Mouse (Mus musculus): Measurements from ENCODE around the gene Gcn1l1.

Gene Gcn1l1

GRCm38 (mm10) chr5:115619690-115620089 lies 54.6 kb downstream of the Gcn1l1 start:
- no peak for DNase-seq

- no peak for DNase-seq
Observed at GRCm38 (mm10) chr5:115622686-115623085, 57.6 kb downstream of the Gcn1l1 start.

DNA sequence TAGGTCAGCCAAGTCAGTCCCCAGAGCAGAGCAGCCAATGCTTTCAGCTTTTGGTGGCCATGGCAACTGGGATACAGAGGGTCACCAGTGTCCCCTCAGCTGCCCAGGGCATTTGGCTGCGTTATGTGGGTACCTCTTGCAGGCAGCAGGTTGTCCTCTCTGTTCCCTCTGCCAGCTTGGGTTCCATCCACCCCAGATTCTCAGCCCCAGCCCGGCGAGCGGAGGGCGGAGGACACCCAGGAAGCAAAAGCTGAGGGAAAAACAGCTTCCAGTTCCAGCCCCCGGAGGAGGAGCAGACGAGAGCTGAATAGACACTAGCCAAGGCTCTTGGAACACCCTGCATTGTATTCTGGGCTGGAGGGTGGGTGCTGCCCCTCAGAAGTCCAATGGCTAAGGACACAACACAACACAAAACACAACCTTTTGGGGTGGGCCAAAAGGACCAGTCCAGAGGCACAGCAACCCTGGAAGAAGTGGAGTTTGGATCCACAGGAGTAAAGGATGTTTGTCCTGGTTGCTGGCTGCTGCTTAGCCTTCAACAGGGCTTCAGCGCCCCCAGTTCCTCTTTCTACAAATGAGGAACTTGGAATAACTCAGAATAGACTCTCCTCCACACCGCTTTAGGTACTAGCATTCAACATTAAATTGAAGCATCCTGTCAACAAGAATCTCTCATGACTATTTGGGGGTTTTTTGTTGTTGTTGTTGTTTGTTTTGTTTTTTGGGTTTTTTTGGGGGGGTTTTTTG lies 58.8 kb downstream of the Gcn1l1 start:
- no peak for DNase-seq

- no peak for DNase-seq
Observed at GRCm38 (mm10) chr5:115626237-115626886, 61.3 kb downstream of the Gcn1l1 start.

GRCm38 (mm10) chr5:115628083-115628482 lies 63.0 kb downstream of the Gcn1l1 start:
- DNase-seq: no peak

DNA sequence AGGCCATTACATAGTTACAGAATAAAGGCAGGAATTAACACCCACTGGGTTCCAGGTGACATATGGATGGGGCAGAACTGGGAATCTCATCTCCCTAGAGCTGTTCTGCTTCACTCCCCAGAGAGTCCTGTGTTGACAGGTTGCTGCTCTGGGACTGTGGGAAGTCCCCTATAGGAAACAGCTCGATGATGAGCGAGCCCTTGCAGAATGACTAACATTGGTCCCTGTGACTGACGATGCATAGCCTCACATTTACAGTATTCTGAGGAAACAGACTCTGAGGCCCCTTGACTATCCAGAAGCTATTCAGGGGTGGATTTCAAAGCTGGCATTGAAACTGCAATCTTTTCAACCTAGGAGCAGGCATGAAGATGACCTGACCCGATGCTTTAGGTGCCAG lies 64.6 kb downstream of the Gcn1l1 start:
- no peak for DNase-seq

DNA sequence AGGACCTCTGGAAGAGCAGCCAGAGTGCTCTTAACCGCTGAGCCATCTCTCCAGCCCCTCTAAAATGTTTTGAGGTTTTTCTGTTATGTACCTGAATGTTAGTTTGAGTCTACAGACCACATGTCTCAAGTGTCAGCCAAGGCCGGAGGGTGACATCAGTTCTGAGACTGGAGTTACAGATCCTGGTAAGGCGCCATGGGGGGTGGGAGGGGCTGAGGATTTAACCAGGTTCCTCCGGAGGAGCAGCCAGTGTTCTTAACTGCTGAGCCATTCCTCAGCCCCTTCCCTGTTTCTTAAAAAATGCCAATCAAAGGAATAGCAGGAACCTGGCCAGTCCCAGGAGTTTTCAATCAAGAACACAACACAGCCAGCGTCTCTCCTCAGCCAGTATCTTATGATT lies 65.2 kb downstream of the Gcn1l1 start:
- no peak for DNase-seq

- peak; percentile 95 for DNase-seq
Observed at GRCm38 (mm10) chr5:115631505-115632357, 66.7 kb downstream of the Gcn1l1 start, which contains the start of gene Rab35. TSS of gene Rab35 (plus strand) at chr5:115631908.

DNA sequence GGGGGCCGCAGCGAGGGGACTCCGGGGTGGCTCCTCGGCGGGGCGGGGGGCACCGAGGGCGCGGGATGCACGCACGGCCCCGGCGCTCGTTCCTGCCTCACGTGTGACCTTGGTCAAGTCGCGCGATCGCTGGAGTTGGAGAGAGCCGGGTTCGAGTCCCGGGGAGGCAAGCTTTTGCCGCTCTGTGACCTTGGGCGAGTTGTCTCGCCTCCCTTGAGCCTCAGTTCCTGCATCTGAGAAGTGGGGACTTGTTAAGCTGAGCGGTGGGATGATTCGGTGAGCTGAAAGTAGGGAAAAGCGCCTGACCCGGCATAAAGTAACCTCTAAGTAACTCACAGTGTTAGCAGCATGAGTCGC lies 67.3 kb downstream of the Gcn1l1 start:
- DNase-seq: peak; percentile 67

DNA sequence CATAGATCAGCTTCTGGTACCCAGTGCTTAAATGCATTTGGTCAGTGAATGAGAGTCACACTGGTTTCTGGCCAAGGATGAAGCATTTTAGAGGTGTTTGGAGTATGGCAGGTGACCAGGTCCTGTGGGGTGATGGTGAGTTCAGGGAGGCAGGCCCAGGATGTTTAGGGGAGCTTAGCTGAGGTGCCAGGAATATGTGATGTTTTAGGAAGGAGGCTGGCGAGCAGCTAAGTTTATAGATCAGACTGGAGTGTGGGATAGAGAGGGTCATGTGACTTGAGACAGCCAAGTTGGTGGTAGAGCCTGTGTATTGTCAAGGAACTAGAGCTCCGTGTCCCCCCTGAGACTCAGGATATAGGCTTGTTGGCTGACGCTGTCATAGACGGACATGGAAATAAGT lies 68.0 kb downstream of the Gcn1l1 start:
- no peak for DNase-seq

DNA sequence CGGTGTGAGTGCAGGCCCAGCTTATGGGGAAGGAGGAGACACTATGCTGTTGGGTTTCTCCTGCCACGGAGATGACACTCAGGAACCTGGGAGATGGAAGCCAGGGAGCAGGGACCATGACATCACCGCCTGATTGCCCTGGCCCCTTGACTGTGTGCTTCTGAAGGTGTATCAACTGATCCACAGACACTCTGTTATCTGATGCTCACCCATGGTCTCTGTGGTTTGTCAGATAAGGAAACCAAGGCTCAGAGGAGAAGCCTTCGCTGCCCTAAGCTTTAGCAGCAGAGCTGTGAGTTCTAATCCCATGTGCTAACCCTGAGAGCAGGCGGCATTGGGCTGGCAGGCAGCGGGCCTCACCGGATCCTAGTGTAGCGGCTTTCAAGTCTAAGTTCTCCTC lies 69.0 kb downstream of the Gcn1l1 start:
- DNase-seq: no peak

- DNase-seq: no peak
Observed at GRCm38 (mm10) chr5:115635536-115635935, 70.5 kb downstream of the Gcn1l1 start.

DNA sequence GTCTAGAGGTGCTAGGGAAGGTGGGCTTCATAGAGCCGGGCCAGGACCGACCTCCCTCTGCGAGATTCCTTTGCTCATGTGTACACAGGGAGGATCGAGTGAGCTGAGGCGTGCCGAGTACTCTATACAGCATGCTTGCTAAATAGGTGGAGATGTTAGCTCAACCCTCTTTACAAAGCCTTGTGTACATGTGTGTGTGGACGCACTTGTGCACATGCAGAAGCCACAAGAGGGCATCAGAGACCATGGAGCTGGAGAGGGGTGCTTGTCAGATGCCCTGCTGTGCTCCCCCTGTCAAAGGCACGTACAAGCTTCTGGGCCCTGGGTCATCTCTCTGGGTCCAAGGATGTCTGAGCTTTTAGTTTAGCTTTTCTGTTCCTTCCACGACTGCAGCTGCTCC lies 79.1 kb downstream of the Gcn1l1 start:
- DNase-seq: no peak

GRCm38 (mm10) chr5:115648876-115649275 lies 83.8 kb downstream of the Gcn1l1 start:
- no peak for DNase-seq

DNA sequence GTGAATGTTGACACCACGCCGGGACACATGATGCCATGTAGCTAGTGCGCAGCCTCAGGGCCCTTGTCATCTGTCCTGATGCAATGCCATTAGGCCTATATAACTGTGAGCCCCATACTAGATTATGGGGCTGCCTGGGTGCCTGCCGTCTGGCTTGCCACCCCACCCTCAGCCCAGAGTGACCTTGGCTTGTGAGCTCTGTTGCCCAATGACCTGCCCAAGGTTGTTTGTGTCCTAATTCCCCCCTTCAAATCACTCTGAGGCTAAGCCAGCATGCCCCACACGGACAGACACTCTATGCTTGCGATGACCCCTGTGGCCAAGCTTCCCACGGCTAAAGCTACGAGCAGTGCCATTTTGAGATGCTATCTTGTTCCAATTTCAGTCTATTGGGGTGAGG lies 84.6 kb downstream of the Gcn1l1 start:
- DNase-seq: no peak

DNA sequence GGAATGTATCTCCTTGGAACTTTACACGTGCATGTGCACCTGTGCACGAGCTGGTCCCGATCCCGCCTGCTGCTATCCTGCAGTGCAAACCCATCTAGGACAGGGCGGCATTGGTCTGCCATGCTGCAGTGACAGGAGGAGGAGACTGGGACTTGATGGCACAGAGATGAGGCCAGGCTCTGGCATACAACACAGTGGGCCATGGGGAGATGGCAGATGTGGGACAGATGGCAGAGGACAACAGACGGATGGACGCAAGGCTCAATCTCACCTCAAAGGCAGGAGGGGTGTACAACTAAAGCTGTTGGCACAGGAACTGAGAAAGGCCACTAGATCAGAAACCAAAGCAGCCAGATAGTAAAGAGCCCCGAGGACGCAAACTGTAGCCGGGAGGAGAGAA lies 85.8 kb downstream of the Gcn1l1 start:
- no peak for DNase-seq

DNA sequence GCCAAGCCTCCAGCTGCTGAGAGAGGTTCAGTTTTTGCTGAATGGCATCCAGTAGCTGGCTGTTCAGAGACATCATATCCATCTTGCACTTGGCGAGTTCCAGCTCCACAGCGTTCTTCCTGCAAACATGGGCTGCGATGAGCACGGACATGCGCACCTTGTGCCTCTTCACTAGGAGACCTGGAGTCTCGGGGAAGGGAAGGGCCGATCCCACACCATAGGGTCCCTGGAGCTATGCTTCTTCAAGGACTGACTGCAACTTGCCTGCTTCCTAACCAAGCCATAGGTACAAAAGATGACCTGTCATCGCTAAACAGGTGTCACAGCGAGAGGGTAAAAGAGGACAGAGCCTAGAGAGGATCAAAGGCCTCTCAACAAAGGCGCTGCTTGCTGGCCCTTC lies 86.8 kb downstream of the Gcn1l1 start:
- DNase-seq: no peak

DNA sequence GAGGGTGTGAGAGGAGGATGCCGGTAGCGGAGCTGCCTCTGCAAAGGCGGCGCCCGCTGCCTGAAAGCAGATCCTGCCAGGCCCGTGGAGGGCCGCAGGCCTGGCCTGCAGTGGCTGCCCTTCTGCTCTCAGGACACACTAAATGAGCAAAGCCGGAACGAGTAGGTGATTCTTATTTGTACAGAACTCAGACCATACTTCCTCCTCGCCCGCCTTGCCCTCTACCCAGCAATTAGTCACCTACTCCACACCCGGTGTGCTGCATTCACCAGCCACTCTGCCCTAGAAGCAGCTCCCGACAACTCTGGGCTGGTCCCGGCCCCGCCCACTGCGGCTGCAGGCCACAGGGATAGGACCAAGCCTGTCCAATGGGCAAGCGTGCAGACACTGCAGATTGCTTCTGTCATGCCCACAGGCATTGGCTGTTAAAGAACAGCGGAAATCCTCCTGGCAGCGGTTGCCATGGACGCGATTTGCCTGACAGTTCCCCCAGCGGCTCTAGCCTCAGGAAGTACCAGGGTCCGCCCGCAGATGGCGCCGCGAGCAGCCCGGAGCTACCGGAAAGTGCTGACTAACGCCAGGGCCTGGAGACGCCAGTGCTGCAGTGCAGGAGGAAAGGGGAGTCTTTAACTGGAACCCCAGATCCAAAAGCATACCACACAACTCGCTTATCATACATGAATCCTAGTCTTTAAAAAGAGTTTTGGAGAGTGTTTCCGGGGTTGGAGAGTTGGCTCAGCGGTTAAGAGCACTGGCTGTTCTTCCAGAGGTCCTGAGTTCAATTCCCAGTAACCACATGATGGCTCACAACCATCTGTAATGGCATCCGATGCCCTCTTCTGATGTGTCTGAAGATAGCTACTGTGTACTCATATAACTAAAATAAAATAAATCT lies 87.9 kb downstream of the Gcn1l1 start:
- peak; percentile 98 for DNase-seq

GRCm38 (mm10) chr5:115653776-115654175 lies 88.7 kb downstream of the Gcn1l1 start:
- no peak for DNase-seq

DNA sequence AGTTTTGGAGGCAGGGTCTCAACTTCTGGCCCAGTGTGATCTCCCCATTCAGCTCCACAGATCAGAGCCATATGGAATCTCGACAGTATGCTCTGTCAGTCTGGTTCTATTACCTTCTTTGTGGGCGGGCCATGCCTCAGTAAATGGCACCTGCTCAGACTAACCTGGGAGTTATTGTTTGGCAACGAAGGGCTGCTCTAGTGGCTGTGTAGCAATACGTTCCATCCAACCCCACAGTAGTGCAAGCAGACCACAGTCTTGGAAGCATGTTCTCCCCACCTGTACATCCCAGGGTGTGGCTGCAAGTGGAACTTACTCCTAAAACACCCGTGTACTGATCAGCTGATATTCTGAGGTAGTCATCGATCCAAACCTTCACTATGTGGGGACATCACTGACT lies 91.6 kb downstream of the Gcn1l1 start:
- DNase-seq: no peak

DNA sequence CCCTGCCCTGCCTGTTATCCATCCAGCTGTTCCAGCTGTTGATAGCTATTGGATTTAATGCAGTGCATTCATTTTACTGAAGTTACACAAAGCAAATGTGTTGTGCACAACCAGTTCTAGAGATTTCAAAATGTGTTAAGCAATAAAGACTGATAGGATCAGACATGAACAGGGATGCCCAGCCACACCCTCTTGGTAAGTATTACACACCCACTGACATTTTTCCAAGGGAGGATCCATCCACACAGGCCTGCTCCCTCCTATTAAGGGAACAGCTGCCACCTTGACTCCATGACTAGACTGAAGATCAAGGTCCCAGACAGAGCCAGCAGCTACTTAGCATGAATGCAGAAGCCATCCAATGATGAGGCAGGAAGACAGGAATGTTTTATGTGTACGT lies 92.2 kb downstream of the Gcn1l1 start:
- DNase-seq: no peak

GRCm38 (mm10) chr5:115658352-115658751 lies 93.3 kb downstream of the Gcn1l1 start:
- no peak for DNase-seq

GRCm38 (mm10) chr5:115662658-115663057 lies 97.6 kb downstream of the Gcn1l1 start:
- no peak for DNase-seq
